Mouse (Mus musculus) embryonic facial prominence, embryonic 14.5 days (tissue): ENCODE data around the gene Gm20388. TPM values are rescaled to one million over a fixed set of nuclear protein-coding genes. Genes with fewer than 3 reads are reported as not detected.

ENCODE experiments used
- ATAC-seq: fragments of 200-750 bp; cut with Nextera tagmentation; 2 replicates; pipeline ENCODE4 v1.8.0; 2017; ENCODE audit warnings: low read depth, moderate number of reproducible peaks, moderate TSS enrichment
- DNase-seq: peaks from one replicate; pipeline ENCODE4 v3.0.0-alpha.2; 2015; ENCODE audit warnings: low spot score
- H3K27ac ChIP-seq: fragments of 300-500 bp; sonication (generic); replicated peaks from 2 replicates; pipeline ENCODE4 v1.5.1; 2014; ENCODE audit warnings: low read depth, mild to moderate bottlenecking, low read length, moderate library complexity
- H3K27me3 ChIP-seq: fragments of 300-500 bp; sonication (generic); replicated peaks from 2 replicates; pipeline ENCODE4 v1.6.1; 2014; ENCODE audit warnings: low read length; ENCODE audit not compliant: control insufficient read depth, insufficient read depth
- H3K36me3 ChIP-seq: fragments of 300-500 bp; sonication (generic); 2 replicates; pipeline ENCODE4 v1.6.1; 2014; ENCODE audit warnings: low read length, mixed read lengths; ENCODE audit not compliant: control insufficient read depth, insufficient read depth
- H3K4me1 ChIP-seq: fragments of 300-500 bp; sonication (generic); 2 replicates; pipeline ENCODE4 v1.6.1; 2014; ENCODE audit warnings: antibody characterized with exemption, low read length; ENCODE audit not compliant: control insufficient read depth, insufficient read depth
- H3K4me2 ChIP-seq: fragments of 300-500 bp; sonication (generic); 2 replicates; pipeline ENCODE4 v1.6.1; 2014; ENCODE audit warnings: low read depth, mild to moderate bottlenecking, low read length, moderate library complexity, mixed read lengths
- H3K4me3 ChIP-seq: fragments of 300-500 bp; sonication (generic); 2 replicates; pipeline ENCODE4 v1.5.1; 2014; ENCODE audit warnings: low read depth, mild to moderate bottlenecking, low read length
- H3K9ac ChIP-seq: fragments of 300-500 bp; sonication (generic); 2 replicates; pipeline ENCODE4 v1.6.1; 2014; ENCODE audit warnings: low read depth, mild to moderate bottlenecking, low read length, moderate library complexity, mixed read lengths
- H3K9me3 ChIP-seq: fragments of 300-500 bp; sonication (generic); 2 replicates; pipeline ENCODE4 v1.6.1; 2016; ENCODE audit warnings: low read length; ENCODE audit not compliant: control insufficient read depth
- WGBS: fragments of 180-500 bp; shearing (Covaris S2); extraction: QIAGEN DNeasy Blood & Tissue Kit; methylation state at CpG from one replicate; pipeline ENCODE4 v1.1.7; 2014; 5-methylcytosine and 5-hydroxymethylcytosine counted together
- polyA plus RNA-seq: library from polyadenylated mRNA; unstranded; fragments of >200 nt; fragmentation: Nextera tagmentation; extraction: Ambion mirVana; gene quantifications from 2 replicates; pipeline ENCODE4 v1.2.1, GENCODE M21; 2014

Gm20388 gene
- polyA plus RNA-seq, 1 experiment from 2014 or later: not detected

- no peaks in the 10 kb centered on the region for H3K27me3 ChIP-seq
- H3K4me2 ChIP-seq: no peak overlapping the region
- no peak overlapping the region for H3K27ac ChIP-seq
- H3K4me3 ChIP-seq: no peak overlapping the region
- H3K36me3 ChIP-seq: peaks cover 14% of the 10 kb centered on the region; the same call in 1 of the 2 replicates
- H3K9me3 ChIP-seq: no peaks in the 10 kb centered on the region
- ATAC-seq (no peak), DNase-seq (no peak)
- no peaks in the 10 kb centered on the region for H3K4me1 ChIP-seq
- H3K9ac ChIP-seq: no peak overlapping the region; the same call in 1 of the 2 replicates
- whole genome bisulfite sequencing: 29% methylated on average over 7 of the region's 7 CpGs
Measured at GRCm38 (mm10) chr8:122814608-122815007, 2904.0 kb downstream of the Gm20388 start.

- H3K27ac ChIP-seq: no peak overlapping the region
- no peak overlapping the region for H3K4me3 ChIP-seq
- ATAC-seq (no peak), DNase-seq (no peak)
- H3K9me3 ChIP-seq: no peaks in the 10 kb centered on the region
- no peaks in the 10 kb centered on the region for H3K4me1 ChIP-seq
- H3K4me2 ChIP-seq: no peak overlapping the region
- H3K9ac ChIP-seq: no peak overlapping the region
- no peaks in the 10 kb centered on the region for H3K27me3 ChIP-seq
- H3K36me3 ChIP-seq: peaks cover 14% of the 10 kb centered on the region; the same call in 1 of the 2 replicates
- 92% methylated on average over 6 of the region's 6 CpGs for WGBS
Measured at GRCm38 (mm10) chr8:122816965-122817364, 2906.3 kb downstream of the Gm20388 start.

- Histone ChIP-seq H3K27ac (no peak overlapping the region), H3K9me3 (no peaks in the 10 kb centered on the region), H3K36me3 (peaks cover 12% of the 10 kb centered on the region; the same call in 1 of the 2 replicates), H3K4me2 (no peak overlapping the region), H3K9ac (no peak overlapping the region), H3K27me3 (no peaks in the 10 kb centered on the region), H3K4me3 (no peak overlapping the region), H3K4me1 (no peaks in the 10 kb centered on the region)
- no peak for ATAC-seq
- WGBS: 31% methylated on average over 12 of the region's 13 CpGs
- no peak for DNase-seq
Measured at GRCm38 (mm10) chr8:122817724-122818496, 2907.3 kb downstream of the Gm20388 start.

GRCm38 (mm10) chr8:122819776-122820175 lies 2909.1 kb downstream of the Gm20388 start:
- H3K27me3 ChIP-seq: no peaks in the 10 kb centered on the region
- DNase-seq: no peak
- no peak for ATAC-seq
- H3K9me3 ChIP-seq: no peaks in the 10 kb centered on the region
- no peak overlapping the region for H3K4me2 ChIP-seq
- H3K9ac ChIP-seq: no peak overlapping the region
- H3K36me3 ChIP-seq: 0 out of 2 replicates have a peak, but pooled peaks cover 4% of the 10 kb centered on the region
- WGBS: 76% methylated on average over 11 of the region's 11 CpGs
- no peak overlapping the region for H3K4me3 ChIP-seq
- H3K4me1 ChIP-seq: no peaks in the 10 kb centered on the region
- no peak overlapping the region for H3K27ac ChIP-seq

- no peaks in the 10 kb centered on the region for H3K4me1 ChIP-seq
- ATAC-seq (no peak), DNase-seq (peak; percentile 22)
- H3K9ac ChIP-seq: no peak overlapping the region
- no peak overlapping the region for H3K4me3 ChIP-seq
- H3K4me2 ChIP-seq: no peak overlapping the region
- WGBS: 17% methylated on average over 5 of the region's 5 CpGs
- H3K27me3 ChIP-seq: no peaks in the 10 kb centered on the region
- no peaks in the 10 kb centered on the region for H3K9me3 ChIP-seq
- no peaks in the 10 kb centered on the region for H3K36me3 ChIP-seq
- H3K27ac ChIP-seq: no peak overlapping the region
Measured at GRCm38 (mm10) chr8:122824571-122824970, 2913.9 kb downstream of the Gm20388 start.

- Histone ChIP-seq H3K9me3 (no peaks in the 10 kb centered on the region), H3K36me3 (no peaks in the 10 kb centered on the region), H3K27me3 (no peaks in the 10 kb centered on the region), H3K4me3 (no peak overlapping the region), H3K27ac (no peak overlapping the region), H3K9ac (no peak overlapping the region), H3K4me1 (no peaks in the 10 kb centered on the region), H3K4me2 (no peak overlapping the region)
- ATAC-seq (no peak), DNase-seq (no peak)
- WGBS: 73% methylated on average over 9 of the region's 9 CpGs
Measured at GRCm38 (mm10) chr8:122824986-122825385, 2914.3 kb downstream of the Gm20388 start.

GRCm38 (mm10) chr8:122825408-122825807 lies 2914.8 kb downstream of the Gm20388 start:
- WGBS: 76% methylated on average over 8 of the region's 8 CpGs
- no peak overlapping the region for H3K9ac ChIP-seq

GRCm38 (mm10) chr8:122829396-122829795 lies 2918.8 kb downstream of the Gm20388 start:
- Histone ChIP-seq H3K36me3 (no peaks in the 10 kb centered on the region), H3K27me3 (no peaks in the 10 kb centered on the region), H3K9ac (no peak overlapping the region), H3K27ac (no peak overlapping the region), H3K4me3 (no peak overlapping the region), H3K9me3 (no peaks in the 10 kb centered on the region), H3K4me1 (no peaks in the 10 kb centered on the region), H3K4me2 (no peak overlapping the region)
- no peak for DNase-seq
- 84% methylated on average over 3 of the region's 3 CpGs for WGBS
- ATAC-seq: no peak

More at GRCm38 (mm10) chr8:122825408-122825807, 2914.8 kb downstream of the Gm20388 start:
- H3K36me3 ChIP-seq: no peaks in the 10 kb centered on the region
- no peaks in the 10 kb centered on the region for H3K27me3 ChIP-seq
- DNase-seq (no peak), ATAC-seq (no peak)
- no peaks in the 10 kb centered on the region for H3K9me3 ChIP-seq
- no peaks in the 10 kb centered on the region for H3K4me1 ChIP-seq
- no peak overlapping the region for H3K4me2 ChIP-seq
- H3K4me3 ChIP-seq: no peak overlapping the region
- no peak overlapping the region for H3K27ac ChIP-seq
